Mouse (Mus musculus) T-helper 2 cell (primary cell): ENCODE results near the gene Alpi.

Experiments used
- in situ Hi-C: fragments of 300-600 bp; cut with MboI, MseI; formaldehyde crosslinking; loops from one replicate; pipeline ENCODE4 v1.15.1; 2025; ENCODE audit warnings: high pct_unique_total_duplicates

Gene Alpi

DNA sequence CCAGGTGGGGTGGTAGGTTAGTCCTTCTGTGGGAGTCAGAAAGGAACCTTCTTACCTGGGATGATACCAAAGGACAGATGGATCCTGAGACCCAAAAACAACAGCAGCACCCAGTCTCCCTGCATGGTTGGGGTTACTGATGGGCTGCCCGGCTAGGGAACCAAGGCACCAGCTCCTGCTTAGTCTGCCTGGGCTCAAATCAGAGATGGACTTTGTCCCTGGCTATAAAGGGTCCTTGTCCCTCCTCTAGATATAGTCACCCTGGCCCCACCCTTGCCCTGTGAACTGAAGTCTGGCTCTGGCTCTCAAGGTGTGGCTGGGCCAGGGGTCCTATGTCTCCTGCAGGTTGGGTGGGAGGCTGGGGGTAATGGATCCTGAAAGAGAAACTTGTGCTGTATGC, at the start of gene Alpi:
TSS of gene Alpi (minus strand) at position 196 of the 400 bp plus-strand sequence.
- in situ Hi-C loops = loop anchor here (5.0 kb wide), 1 partner anchor 86 kb away; no protein-coding TSS in a partner anchor

DNA sequence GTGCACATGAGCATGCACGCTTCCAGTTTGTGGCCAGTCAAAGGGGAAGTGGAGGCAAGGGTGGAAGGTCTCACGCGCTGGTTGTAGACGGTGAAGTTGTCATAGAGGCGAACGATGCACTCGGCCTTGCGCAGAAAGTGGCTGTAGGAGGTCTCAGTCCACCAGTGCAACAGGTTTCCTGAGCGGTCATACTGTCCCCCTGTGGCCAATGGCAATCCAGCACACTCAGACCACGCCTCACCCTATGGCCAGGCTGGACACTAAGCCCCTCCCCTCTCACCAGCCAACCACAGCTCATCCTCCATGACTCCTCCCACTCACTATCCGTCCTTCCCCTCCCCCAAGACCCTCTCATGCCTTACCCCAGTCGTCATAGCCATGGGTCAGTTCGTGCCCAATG, 48.0 kb upstream of the Alpi start:
- in situ Hi-C loops = no loop called here

DNA sequence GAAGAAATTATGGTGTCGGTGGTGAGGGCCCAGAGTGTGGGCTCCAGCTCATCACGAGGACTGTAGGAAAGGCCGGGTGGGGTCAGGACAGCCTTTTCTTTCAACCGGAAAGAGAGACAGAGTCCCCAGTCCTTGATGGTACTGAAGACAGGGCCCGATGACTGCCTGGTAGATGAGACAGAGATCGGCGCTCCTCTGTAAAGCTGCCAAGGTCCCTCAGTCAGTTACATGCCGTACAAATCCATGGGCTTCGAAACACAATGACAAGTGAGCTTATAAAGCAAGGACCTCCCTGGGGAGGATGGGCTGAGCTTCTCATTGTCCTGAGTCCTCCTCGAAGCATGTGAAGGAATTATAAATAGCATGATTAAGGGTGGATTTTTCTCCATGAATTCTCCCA, 41.7 kb upstream of the Alpi start:
- in situ Hi-C loops = no loop called here

DNA sequence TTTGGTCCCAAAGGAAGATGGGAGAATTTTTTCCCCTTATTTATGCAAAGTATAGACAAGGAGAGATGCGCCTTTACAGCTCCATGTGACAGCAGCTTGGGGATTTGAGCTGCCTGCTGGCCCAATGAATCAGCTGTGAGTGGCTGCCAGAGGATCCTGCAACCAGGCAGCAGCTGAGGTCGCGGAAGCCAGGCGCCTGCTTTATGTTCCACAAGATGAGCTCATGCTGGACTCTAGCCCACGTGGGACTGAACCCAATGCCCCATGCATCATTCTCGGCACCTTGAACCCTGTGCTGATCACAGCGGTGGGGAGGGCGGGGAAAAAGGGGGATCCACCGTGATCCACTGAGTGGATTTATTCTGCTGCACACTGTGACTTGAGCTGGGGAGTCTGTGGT, 41.0 kb upstream of the Alpi start:
- in situ Hi-C loops = no loop called here

DNA sequence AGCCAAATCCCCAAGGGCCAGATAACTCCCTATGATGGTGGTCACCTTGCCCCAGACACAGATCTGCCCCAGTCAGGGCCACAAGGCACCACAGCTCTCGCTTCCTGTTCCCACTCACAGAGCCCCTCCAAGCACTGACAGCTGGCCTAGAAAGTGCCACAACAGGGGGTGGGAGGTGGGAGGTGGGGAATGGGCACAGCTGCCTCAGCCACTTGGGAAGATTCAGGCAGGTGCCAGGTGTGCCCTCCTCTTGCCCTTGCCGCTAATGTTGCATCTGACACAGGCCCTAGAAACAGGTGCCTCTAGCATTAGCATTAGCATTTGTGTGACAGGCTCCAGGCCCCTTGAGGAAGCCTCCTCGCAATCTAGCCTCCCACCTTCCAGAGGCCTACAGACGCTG, 40.1 kb upstream of the Alpi start:
- in situ Hi-C loops = no loop called here

DNA sequence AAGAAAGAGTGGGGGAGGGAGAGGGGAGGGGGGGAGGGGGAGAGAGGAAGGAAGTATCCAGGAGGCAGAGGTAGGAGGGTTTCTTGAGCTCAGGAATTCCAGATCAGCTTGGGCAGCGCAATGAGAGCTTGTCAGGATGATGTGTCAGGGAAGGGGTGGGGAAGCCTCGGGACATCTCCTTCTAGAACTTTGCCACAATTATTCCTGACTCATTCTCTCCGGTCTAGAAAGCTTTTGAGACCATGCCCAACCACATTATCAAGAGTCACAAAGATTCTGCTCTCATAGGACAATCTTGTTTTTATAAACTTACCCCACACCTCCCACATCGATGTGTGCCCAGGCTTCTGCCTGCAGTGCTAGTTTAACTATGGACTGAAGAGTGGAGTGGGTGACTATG, 30.4 kb upstream of the Alpi start:
- in situ Hi-C loops = no loop called here

DNA sequence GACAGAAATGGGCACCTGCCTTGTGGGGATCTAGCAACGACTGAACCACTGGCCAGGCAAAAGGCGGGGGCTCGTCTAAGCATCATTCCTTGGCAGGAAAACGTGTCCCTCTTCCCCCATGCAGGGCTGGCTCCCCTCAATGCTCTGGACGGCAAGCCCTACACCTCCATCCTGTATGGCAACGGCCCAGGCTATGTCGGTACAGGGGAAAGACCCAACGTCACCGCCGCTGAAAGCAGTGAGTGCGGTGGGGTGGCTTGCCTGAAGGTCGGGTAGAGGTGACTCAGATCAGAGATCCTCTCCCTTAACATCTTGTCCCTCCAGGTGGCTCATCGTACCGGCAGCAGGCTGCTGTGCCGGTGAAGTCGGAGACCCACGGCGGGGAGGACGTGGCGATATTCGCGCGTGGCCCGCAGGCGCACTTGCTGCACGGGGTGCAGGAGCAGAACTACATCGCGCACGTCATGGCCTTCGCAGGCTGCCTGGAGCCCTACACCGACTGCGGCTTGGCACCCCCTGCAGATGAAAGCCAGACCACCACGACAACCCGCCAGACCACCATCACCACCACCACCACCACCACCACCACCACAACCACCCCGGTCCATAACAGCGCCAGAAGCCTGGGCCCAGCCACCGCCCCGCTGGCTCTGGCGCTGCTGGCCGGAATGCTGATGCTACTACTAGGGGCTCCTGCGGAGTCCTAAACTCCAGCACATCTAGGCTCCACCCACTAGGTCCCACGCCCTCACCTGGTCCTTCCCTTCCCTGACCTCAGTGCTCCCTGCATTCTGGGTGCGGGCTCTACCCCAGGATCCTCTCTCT, 26.0 kb upstream of the Alpi start:
- in situ Hi-C loops = no loop called here

DNA sequence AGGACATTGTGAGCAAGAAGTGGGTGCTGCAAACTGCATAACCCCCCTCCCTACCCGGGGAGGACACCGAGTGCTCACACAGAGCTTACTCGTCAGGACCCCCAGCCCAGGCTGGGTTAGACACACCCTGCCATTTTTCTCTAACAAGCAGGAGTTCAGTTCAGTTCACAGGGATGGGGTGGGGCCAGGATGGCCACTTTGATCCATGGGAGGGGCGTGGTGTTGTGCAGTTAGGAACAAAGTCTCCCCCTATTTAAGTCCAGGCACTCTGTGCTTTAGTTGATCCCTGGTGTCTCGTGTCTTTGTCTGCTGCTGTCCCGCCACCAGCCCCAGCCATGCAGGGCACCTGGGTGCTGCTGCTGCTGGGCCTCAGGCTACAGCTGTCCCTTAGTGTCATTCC, 23.3 kb upstream of the Alpi start, which contains the start of gene Akp3:
TSS of gene Akp3 (plus strand) at position 301 of the 400 bp plus-strand sequence.
- in situ Hi-C loops = no loop called here

DNA sequence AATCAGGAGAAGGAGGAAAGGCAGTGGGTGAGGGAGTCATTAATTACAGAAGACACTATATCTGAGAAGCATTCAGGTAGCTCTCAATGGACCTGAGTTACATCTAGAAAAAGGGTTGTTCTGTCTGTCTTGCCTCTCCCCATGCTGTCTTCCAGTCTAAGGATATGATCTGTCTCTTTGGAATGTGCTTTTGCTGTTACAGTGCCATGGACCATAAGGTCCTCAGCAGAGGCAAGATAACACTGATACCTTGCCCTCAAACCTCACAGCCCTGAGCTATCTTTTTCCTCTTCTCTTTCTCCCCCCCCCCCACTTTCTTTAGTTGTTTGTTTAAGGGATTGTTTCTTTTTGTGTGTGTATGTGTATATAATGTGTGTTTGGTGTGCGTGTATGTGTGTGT, 13.4 kb upstream of the Alpi start:
- in situ Hi-C loops = no loop called here

DNA sequence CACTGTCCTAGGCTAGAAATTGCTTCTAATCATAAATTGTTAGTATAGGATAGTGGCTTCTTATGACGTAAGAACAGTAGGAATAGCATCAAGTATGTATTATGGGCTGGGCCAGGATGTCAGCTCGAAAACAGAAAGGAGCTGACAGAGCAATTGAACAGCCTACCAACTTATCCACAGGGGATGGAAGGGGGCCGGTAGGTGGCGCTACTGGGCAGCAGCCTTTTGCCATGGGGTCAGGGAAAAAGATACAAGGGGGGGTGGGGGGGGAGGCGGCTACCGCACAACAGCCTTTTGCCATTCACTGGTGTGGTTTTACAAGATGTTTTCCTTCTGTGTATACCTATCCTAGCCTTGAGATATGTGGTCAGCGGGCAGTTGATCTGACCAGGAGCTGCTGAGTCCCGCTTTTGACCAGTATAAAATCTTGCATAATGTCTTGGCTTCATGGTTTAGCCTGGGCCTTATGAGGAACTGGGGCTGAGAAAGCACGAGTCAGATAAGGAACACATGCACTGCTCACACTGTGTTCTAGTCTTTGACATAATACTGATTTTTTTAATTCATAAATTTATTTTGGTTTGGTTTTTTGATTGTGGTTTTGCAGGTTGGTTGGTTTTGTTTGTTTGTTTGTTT, 10.4 kb upstream of the Alpi start:
- in situ Hi-C loops = no loop called here

DNA sequence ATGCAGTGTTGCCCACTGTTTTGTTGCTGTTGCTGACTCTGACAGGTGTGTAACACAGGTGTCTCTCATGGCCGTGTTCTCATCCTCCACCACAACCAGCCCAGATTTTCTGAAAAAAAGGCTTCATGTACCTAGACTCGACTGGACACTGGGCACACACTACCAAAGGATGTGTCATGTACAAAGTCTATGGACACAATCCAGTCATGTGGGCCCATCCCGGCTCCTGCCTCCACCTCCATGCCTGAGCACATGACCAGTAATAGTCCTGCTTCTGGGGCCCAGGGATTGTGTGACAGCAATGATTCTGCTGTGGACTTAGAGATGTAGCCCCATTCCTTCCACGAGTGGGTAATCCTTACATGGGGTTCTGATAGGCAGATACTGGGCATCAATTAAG, 7.2 kb upstream of the Alpi start:
- in situ Hi-C loops = no loop called here

DNA sequence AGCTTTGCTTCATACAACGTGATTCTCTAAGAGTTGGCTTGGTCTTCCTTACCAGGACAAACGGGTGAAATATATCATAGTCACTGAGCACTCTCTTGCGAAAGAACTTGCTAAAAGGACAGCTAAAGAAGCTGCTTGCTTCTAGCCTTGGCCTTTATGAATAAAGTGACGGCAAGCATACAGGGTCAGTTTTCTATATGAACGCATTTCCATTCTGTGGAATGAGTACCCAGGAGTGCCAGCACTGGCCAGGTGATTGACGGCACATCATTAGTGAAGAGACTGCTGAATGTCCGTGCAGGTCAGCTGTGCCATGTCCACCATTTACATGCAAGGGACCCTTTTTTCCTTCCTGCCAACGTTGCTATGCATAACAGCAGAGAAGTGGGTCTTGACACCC, 5.1 kb upstream of the Alpi start:
- in situ Hi-C loops = no loop called here

DNA sequence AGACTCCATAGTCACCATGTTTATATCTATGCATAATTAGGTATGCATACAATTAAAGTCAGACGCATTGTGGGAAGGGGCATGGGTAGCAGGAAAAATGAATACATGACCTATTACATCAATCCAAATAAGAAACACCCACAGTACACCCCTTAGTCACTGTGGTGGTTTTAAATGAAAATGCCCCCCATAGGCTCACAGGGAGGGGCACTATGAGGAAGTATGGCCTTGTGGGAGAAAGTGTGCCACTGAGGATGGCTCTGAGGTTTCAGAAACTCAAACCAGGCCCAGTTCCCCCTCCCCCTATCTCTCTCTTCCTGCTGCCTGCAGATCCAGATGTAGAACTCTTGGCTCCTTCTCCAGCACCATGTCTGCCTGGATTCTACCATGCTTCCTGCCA, 2.5 kb upstream of the Alpi start:
- in situ Hi-C loops = loop anchor here (5.0 kb wide), 1 partner anchor 83 kb away; no protein-coding TSS in a partner anchor

DNA sequence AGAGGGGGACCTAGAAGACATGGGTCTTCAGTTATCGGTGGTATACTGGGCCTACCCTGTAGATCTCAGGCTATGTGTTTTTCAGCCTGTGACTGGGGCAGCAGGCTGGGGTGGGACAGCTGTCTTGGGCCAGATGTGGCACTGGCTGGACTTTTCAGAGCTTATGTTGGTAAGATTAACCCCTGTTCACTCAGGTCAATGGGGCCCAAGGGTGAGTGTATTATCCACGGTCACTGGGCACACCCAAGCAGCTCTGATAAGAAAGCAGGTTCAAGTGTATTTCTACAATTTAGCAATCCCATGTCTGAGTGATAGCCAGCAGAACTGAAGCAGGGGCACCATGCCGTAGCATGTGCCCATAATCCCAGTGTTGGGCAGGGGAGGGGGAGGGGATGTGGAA, 708 bp upstream of the Alpi start:
- in situ Hi-C loops = loop anchor here (5.0 kb wide), 1 partner anchor 85 kb away; no protein-coding TSS in a partner anchor

DNA sequence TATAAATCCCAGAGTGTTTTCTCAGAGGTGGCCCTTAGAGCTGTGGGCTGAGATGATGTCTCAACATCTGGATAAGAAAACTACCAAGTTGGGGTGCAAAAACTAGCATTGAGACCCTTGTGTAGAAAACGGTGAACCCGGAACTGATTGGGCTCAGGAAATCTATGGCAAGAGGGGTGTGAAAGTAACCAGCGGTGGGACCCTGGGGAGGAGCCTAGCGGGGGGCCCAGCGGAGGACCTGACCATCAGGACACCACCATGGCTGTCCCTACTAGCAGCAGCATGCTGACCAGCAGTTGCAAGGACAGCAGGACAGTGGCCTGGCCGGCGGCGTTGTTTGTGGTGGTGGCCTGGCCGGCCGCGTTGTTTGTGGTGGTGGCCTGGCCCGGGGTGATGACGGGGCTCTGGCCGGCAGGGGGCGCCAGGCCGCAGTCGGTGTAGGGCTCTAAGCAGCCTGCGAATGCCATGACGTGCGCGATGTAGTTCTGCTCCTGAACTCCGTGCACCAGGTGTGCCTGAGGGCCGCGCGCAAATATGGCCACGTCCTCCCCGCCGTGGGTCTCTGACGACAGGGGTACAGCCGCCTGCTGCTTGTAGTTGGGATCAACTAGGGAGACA, 2.9 kb downstream of the Alpi start:
- in situ Hi-C loops = no loop called here

DNA sequence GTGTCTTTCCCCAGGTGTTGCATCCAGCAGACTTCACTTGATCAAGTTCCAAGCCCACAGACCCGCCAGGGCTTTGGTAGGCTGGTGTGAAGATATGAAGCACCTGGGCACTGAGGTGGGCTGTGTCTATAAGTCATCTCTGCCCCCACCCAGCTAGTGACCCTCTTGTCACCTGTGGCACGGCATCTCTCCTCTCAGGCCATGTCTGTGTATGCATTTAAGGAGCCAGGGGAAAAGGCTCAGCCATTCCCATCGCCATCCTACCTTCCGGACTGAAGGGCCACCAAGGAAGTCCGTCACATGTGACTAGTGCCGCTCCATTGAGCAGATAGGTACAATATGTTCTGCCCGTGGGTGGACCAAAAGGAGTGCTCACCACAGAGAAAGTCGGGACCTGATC, 5.8 kb downstream of the Alpi start:
- in situ Hi-C loops = no loop called here

DNA sequence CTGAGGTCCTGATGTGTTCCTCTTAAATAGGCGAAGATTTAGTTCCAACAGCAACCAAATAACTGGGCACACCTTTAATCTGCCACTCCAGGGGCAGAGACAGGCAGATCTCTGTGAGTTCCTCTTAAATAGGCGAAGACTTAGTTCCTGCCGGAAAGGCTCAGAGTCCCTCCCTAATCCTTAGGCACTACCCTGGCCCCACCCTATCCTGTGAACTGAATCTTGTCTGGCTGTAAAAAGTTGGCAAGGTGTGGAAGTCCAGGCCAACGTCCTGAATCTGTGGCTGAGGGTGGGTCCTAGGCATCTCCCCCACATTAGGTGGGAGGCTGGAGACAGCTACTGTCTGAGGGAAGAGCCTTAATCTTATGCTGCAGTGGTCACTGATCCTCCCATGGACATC, 11.6 kb downstream of the Alpi start, which contains the start of gene Alppl2:
TSS of gene Alppl2 (minus strand) at position 101 of the 400 bp plus-strand sequence.
- in situ Hi-C loops = loop anchor here (5.0 kb wide), 1 partner anchor 63 kb away; no protein-coding TSS in a partner anchor

DNA sequence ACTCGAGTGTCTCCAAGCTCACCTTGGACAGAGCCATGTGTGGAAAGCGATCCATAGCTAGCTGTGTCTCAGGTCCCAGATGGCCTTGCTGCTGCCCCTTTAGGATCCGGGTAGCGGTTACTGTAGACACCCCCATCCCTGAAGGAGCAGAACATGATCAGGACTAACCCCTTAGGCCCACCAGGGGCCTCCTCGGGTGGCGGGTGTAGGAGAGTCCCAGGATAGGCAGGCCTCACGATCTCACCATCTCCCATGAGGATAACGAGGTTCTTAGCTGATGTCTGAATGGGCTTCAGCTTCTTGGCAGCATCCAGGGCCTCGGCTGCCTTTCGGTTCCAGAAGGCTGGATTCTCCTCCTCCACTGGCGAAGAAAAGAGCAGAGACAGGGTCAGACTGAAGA, 12.2 kb downstream of the Alpi start:
- in situ Hi-C loops = no loop called here

DNA sequence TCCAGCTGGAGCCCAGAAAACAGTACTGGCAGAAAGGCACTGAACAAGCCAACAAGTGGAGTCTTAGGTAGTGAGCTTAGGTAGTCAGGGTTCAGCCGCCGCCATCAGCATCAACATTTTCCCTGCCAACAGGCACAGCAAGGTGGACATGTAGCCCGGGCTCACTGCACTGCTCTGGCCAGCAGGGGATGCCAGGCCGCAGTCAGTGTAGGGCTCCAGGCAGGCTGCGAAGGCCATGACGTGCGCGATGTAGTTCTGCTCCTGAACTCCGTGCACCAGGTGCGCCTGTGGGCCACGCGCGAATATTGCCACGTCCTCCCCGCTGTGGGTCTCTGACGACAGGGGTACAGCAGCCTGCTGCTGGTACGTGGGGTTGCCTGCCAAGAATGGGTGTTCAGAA, 14.4 kb downstream of the Alpi start:
- in situ Hi-C loops = no loop called here

DNA sequence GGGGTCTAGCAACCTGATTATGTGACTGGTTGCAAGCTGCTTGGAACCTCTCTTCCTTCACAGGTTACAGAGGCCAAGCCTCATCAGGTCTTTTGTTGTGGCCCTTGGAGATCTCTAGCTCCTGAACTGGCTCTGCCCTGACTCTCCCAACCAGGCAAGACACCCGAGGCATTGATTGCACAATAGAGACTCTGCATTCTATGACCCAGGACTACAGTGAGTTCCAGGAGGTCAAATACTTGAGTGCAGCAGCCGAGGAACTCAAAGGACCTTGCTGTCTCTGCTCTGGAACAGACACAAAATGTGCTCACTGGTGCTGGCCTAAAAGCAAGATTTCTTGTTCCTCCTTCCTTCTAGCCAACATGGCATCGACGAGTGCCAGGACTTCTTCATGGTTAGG, 15.2 kb downstream of the Alpi start:
- in situ Hi-C loops = no loop called here

DNA sequence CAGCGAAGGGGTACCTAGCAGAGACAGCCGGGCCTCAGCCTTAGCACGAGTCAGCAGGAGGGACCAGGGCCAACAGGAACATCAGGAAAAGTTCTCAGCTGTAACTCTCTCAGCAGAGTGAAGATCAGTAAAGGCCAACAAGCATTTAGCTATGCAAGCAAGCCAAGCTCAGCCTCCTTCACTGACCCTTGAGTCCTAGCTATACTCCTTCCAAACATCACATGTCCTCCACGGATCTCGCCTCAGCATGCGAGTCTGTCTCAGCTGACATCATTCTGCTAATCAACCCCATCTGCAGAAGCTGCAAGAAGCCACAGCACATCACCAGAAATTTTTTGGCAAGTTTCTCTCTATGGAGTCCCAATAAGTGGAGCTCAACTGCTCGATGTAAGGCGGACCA, 27.6 kb downstream of the Alpi start:
- in situ Hi-C loops = no loop called here

DNA sequence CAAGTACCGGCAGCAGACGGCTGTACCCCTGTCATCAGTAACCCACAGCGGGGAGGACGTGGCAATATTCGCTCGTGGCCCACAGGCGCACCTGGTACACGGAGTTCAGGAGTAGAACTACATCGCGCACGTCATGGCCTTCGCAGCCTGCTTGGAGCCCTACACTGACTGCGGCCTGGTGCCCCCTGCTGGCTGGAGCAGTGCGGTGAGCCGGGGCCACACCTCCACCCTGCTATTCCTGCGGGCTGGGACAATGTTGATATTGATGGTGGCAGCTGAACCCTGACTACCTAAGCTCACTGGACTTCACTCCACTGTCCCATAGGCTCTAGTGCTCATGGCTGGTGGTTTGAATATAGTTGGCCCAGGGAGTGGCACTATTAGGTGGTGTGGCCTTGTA, 30.7 kb downstream of the Alpi start:
- in situ Hi-C loops = no loop called here

DNA sequence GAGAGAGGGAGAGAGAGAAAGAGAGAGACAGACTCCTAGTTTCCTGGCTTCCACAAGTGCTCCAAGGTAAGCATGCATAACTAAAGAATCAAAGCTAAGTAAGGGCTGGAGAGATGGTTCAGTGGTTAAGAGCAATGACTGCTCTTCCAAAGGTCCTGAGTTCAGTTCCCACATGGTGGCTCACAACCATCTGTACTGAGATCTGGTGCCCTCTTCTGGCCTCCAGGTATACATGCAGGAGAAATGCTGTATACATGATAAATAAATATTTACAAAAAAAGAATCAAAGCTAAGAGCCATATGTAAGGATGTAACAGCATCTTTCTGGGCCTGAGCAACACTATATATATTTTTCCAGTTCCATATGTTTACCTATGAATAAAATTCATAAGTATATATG, 40.5 kb downstream of the Alpi start:
- in situ Hi-C loops = no loop called here
